Mouse (Mus musculus) lung, adult 18-20 months (tissue): ENCODE results near the gene Vwa7.
A peak's percentile ranks its signal among the peaks of the same experiment; 100 is the strongest.

ENCODE experiments used
- DNase-seq, 2 experiments: peaks; one replicate each; pipeline ENCODE4 v3.0.0; 2022; ENCODE audit warnings: mixed read lengths in 2 of 2

Gene Vwa7

DNA sequence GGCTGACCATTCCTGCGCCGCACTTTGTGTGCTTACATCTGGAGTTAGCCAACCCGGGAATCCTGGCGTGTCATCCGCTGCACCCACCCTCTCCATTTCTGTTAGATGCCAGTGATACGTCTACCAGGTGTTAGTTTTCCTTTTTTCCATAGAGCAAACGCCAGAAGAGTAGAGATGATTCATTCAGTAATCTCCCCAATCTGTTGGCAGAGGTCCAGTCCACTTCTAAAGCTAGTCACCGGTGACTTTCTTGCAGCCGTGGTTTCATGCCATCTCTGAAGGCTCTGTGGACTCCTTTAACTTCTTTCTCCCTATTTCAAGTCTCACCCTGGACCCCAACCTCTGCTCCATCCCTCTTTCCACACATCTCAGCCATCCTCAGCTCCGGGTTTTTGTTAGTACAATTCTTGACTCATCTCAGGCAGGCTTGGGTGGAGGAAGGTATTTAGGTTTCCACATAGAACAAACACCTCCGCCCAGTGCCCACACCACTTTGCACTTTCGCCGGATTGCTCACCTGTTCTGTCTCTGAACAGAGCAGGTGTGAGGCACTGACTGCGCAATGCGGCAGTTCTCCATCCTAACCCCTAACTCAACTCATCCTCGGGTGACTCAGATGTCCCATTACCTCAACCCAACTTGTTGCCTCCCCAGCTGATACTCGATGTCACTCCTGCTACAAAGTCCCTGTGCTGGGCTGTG lies 52.0 kb downstream of the Vwa7 start:
- DNase-seq: peak in 1 of 2 experiments; percentile 59

DNA sequence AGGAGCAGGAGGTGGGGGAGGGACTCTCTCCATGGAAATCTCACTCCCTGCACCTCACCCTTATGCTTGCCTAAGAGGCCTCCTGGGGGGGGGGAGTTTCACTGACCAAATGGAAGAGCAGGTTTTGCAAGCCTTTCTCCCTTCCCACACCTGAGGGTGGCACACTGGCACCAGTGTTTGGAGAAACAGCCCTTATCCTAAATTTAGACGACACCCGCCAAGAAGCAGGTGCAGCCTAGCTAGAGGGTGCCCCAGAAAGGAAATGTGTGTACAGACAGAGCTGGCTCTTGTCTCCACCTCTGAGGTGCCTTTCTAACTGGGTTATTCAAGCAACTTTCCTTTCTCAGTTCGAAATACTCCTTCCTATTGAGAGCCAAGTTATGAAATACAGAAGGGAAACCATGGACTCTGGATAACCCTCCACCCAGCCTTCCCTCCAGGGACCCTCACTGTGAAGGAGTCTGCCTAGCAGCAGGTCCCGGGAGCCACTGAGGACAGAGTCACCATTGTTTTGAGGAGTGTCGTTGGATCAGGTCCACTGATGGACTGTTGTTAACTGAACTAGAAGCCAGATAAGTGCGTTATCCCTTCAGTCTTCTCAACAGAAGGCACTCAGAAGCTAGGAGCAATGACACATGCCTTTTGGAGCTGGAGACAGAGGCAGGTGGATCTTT lies 54.3 kb downstream of the Vwa7 start:
- peak; percentile 69 to 78 for DNase-seq

DNA sequence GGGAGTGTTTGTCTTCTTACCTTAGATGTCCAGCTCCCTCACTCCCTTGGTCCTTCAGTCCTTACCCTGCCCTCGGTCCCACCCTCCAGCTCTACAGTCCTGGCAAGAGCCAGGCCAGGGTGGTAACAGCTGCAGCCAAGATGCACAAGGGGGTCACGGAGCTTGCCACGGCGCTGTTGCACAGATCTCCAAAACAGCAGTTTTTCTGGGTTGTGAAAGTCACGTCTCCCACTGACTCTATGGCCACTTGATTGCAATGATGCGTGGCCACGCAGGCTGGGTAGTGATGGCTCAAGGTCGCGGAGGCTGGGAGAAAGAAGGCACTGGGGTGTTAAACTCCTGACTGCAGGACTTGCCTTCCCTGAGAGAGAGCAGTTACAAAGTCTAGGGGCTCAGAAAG lies 55.1 kb downstream of the Vwa7 start:
- DNase-seq: no peak

DNA sequence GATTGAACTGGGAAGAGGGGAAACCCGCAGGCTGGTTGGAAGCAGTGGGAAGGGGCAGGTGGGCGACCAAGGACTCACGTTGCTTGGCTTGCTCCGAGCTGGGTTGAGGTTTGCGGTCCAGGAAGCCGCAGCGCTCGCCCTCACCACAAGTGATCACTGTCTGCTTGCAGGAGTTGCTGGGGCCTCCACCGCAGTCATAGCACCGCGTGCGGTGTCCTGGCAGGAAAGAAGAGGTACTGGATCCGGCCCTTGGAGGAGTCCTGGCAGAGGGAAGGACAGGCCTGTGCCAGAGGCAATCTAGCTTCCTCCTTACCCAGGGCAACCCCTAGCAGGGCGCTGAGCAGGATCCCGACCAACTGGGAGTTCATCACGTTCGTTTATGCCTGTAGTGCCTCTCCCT lies 57.7 kb downstream of the Vwa7 start:
- no peak for DNase-seq
